Mouse (Mus musculus) urinary bladder, adult 2 months (tissue): Measurements from ENCODE around the gene Tinf2. TPM values are rescaled to one million over a fixed set of nuclear protein-coding genes. Genes with fewer than 3 reads are reported as not detected.

Source experiments
- DNase-seq: peaks from one replicate; pipeline ENCODE4 v3.0.0; 2022; ENCODE audit warnings: low spot score
- polyA plus RNA-seq: library from polyadenylated mRNA; depleted of rRNA; stranded (reverse); fragments of >200 nt; gene quantifications from 2 replicates; pipeline ENCODE4 v1.2.3, GENCODE M21; 2012

Gene Tinf2
- polyA plus RNA-seq, 1 experiment: 22.9 TPM

GRCm38 (mm10) chr14:55706051-55706600 is 24.5 kb upstream of the Tinf2 start:
- DNase-seq: no peak

- no peak for DNase-seq
Measured at GRCm38 (mm10) chr14:55702761-55703160, 21.1 kb upstream of the Tinf2 start.

- DNase-seq: no peak
Measured at GRCm38 (mm10) chr14:55701131-55701530, 19.5 kb upstream of the Tinf2 start.

GRCm38 (mm10) chr14:55697226-55697625 is 15.6 kb upstream of the Tinf2 start:
- DNase-seq: no peak

- no peak for DNase-seq
Measured at GRCm38 (mm10) chr14:55689433-55689832, 7.8 kb upstream of the Tinf2 start.

- DNase-seq: no peak
Measured at GRCm38 (mm10) chr14:55682118-55682493, 486 bp upstream of the Tinf2 start.

- no peak for DNase-seq
Measured at GRCm38 (mm10) chr14:55677615-55678014, 4.0 kb downstream of the Tinf2 start.

- no peak for DNase-seq
Measured at GRCm38 (mm10) chr14:55672741-55673060, 8.9 kb downstream of the Tinf2 start.

GRCm38 (mm10) chr14:55671833-55672740 is 9.5 kb downstream of the Tinf2 start, which contains the start of the genes Gmpr2 and Nedd8:
Gene Gmpr2, plus strand, starts transcription at chr14:55671941.
Gene Nedd8, minus strand, starts transcription at chr14:55672124.
- peak; percentile 90 for DNase-seq

GRCm38 (mm10) chr14:55671486-55671832 is 10.2 kb downstream of the Tinf2 start:
- DNase-seq: no peak

- DNase-seq: no peak
Measured at GRCm38 (mm10) chr14:55660636-55661035, 21.0 kb downstream of the Tinf2 start.

GRCm38 (mm10) chr14:55659960-55660573 is 21.6 kb downstream of the Tinf2 start, which contains the start of gene Mdp1:
Gene Mdp1, minus strand, starts transcription at chr14:55660508.
- peak; percentile 63 for DNase-seq

GRCm38 (mm10) chr14:55658011-55658410 is 23.6 kb downstream of the Tinf2 start:
- DNase-seq: no peak

- DNase-seq: no peak
Measured at GRCm38 (mm10) chr14:55656935-55657334, 24.7 kb downstream of the Tinf2 start.

- DNase-seq: no peak
Measured at GRCm38 (mm10) chr14:55651528-55651927, 30.1 kb downstream of the Tinf2 start.

- no peak for DNase-seq
Measured at GRCm38 (mm10) chr14:55649884-55650283, 31.7 kb downstream of the Tinf2 start, which contains the start of gene Tssk4. Gene Tssk4, plus strand, starts transcription at chr14:55650184.

GRCm38 (mm10) chr14:55644261-55644888 is 37.2 kb downstream of the Tinf2 start:
- DNase-seq: no peak

- DNase-seq: peak; percentile 96
Measured at GRCm38 (mm10) chr14:55643060-55643907, 38.3 kb downstream of the Tinf2 start, which contains the start of gene Tm9sf1. Gene Tm9sf1, minus strand, starts transcription at chr14:55643806.

- no peak for DNase-seq
Measured at GRCm38 (mm10) chr14:55642679-55643059, 39.0 kb downstream of the Tinf2 start.

GRCm38 (mm10) chr14:55641291-55641690 is 40.3 kb downstream of the Tinf2 start:
- no peak for DNase-seq

- no peak for DNase-seq
Measured at GRCm38 (mm10) chr14:55640816-55641215, 40.8 kb downstream of the Tinf2 start.
